Mouse (Mus musculus): ENCODE results near the gene Lamtor3.
"Not testable (repeated sequence)": the region's sequence is repeated elsewhere in the genome, so short reads cannot be mapped to it uniquely, and the experiment has no call there.

Lamtor3 gene

DNA sequence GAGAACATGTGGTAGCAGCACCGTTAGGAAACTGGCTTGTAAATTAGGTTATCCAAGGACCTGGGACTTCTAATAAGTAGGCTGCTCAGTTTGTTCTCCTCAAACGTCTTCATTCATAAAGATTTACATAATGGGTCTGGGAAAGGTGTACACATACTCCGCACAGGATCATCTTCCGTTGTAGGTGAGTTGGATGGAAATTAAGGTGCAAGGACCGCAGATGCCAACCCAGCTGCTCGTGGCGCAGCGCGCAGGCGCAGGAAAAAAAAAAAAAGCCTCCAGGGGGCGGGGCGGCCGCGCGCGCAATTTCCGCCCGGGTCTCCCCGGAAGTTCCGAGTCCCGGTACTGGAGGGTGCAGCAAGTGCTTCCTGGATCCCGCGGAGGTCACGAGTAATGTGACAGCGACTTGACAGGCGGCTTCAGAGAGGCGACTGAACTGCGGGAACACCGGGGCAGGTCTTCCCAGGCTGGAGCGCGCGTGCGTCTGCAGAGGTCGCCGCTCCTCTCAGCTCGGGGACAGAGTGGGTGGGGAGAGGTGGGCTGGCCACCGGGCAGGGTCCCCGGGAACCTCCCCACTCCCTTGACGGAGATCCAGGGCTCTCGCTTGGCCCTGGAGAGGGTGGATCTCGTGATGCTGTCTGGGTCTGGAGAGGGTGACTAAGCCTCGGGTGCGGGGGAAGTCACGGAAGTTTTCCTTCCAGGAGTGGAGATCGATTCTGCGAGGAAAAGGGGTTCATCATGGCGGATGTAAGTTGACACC lies at the start of gene Lamtor3:
Gene Lamtor3, plus strand, starts transcription at position 335 of the 760 bp plus-strand sequence.
- peak; percentile 84 for DNase-seq (ENCODE audit: low spot score)

DNA sequence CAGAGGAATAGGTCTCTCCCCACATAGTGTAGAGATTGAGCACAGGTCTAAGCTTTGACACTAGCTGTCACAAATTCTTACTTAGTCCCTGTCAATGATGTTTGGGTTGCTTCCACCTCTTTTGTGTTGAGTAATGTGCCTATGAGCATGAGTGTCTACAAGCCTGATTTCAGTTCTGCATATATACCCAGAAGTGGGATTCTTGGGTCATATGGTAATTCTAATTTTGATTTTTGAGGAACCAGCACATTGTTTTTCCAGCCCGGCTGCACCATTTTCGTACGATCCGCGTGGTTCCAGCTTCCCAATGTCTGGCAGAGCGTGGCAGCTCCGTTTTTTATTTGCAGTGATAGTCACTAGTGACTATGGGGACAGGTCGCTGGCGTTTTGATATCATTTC lies 48.9 kb upstream of the Lamtor3 start:
- DNase-seq (ENCODE audit: low spot score), result no peak

DNA sequence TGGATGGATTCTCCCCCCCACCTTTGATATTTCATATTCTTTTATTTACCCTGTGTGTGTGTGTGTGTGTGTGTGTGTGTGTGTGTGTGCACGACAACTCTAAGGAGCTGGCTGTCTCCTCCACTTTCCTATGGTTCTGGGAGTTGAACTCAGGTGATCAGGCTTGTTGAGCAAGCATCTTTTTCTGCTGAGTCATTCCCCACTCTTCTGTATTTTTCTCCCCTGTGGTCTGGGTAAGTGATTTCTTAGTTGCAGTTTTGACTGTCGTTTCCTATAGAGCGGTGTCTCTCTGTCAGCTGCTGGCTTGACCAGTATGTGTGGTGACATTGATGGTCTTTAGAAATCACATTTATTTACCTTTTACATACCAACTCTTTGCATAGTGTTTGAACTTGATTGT lies 39.0 kb upstream of the Lamtor3 start:
- DNase-seq (ENCODE audit: low spot score), result no peak

DNA sequence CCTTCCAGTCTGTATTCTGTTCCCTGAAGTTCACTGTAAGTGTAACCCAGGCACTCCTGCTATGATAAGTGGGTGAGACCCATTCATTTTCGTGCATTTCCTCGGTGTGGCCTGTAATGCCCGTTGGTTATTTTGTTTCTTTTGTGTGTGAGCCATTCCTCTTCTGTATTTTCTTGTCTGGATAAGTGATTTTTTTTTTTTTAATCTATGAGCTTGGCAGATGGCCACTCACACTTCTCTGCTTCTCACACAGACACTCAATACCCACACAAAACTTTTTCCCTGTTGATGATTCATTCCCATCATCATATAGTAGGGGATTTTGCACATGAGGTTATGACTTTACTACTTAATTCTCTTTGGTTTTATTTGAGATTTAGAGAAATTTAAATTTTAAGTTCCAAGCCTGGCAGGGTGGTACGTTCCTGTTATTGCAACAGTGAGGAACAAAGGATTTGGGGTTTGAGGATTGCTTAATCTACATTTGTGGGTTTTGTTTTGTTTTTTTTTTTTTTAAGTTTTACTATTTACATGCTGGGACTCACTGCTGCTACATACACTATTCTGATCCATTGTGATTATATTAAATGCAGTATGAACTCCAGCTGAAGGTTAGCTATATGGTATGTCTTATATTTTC lies 38.1 kb upstream of the Lamtor3 start:
- DNase-seq (ENCODE audit: low spot score), result no peak

DNA sequence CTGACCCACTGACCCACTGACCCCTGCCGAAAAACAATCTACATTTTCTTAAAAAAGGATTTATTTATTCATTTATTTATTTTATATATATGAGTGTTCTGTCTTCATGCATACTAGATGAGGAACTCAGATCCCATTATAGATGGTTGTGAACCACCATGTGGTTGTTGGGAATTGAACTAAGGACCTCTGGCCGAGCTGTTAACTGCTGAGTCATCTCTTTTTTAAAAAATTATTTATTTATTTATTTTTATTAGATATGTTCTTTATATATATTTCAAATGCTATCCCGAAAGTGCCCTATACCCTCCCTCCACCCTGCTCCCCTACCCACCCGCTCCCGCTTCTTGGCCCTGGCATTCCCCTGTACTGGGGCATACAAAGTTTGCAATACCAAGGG lies 37.2 kb upstream of the Lamtor3 start:
- DNase-seq (ENCODE audit: low spot score), result no peak

DNA sequence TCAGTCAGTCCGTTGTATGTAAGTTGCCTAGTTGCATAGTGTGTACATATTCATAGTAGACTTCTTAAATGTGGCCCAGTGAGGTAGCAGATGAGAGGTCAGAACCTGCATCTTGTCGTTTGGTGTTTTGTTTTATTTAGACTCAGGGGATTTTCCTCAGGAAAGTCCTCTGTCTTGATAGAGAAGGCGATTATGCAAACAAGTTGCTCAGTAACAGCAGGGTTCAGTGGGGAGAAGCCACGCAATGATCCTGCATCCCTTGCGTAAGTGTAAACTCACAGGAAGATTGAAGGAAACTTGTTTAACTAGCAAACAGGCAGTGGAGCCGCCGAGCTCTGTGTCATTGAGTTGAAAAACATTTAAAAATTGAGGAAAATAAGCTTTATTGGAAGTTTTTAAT lies 30.3 kb upstream of the Lamtor3 start:
- DNase-seq (ENCODE audit: low spot score), result no peak

DNA sequence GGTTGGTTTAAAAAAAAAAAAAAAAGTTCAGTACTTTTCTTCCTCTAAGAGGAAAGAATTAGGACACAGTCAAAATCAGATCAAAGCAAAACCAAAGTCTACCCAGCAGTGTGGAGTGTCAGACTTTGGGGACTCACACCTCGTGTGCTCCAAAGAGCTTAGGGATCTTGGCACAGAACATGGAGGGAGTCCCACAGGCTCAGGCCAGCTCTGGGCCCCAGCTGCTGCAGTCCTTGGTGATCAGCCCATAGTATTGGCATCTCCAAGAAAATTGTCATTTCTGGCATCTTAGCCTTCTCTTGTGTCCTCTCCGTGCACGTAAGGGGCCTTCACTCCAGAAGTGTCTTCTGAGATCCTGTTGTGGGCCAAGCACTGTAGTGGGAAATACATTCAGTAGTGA lies 27.2 kb upstream of the Lamtor3 start:
- no peak for DNase-seq (ENCODE audit: low spot score)

DNA sequence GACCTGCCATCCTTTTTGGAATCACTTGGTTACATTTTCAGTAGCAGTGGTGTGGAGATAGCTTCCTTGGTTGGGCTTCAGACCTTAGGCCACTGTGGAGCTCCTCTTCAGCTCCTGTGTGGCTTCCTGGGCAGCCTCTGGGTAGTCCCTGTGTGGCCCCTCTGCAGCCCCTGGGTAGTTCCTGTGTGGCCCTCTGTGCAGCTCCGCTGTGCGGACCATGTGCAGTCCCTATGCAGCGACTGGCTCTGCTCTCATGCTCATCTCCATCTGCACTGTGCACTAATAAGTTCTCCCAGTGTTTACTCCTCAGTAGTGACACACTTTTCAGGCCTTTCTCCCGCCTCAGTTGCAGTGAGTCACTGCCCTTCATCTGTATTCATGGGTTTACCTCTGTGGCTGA lies 26.2 kb upstream of the Lamtor3 start:
- DNase-seq (ENCODE audit: low spot score), result no peak

DNA sequence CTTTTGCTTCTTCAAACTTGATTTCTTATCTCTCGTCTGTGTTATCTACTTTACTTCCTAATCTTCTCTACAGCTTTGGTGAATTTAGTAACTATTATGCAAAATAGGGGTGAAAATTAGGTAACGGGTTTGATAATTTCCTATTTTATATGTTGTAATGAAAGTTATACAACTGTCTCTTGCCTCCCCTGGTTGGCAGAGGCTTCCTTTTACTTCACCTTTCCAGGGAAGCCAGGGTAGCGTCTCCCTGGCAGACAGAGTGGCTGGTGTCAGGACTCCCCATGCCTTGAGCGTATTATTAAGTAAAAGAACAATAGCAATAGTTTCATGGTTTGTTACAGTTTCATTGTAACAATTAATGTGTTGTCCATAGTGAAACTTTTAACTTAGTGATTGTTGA lies 24.5 kb upstream of the Lamtor3 start:
- no peak for DNase-seq (ENCODE audit: low spot score)

DNA sequence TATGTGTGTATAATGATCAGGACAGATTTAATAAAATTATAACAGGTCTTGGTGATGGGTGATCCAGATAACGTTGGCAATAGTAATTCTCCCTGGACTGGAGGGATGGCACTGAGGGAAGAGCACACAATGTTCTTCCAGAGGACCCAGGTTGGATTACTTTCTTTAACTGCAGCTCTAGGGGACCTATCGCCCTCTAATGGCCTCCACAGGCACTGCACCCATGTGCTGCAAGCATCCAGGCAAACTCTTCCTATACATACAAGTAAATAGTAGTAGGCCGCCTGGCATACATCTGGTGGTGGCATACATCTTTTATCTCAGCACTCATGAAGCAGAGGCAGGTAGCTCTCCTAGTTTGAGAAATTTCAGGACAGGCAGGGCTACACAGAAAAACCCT lies 23.1 kb upstream of the Lamtor3 start:
- peak; percentile 18 for DNase-seq (ENCODE audit: low spot score)

DNA sequence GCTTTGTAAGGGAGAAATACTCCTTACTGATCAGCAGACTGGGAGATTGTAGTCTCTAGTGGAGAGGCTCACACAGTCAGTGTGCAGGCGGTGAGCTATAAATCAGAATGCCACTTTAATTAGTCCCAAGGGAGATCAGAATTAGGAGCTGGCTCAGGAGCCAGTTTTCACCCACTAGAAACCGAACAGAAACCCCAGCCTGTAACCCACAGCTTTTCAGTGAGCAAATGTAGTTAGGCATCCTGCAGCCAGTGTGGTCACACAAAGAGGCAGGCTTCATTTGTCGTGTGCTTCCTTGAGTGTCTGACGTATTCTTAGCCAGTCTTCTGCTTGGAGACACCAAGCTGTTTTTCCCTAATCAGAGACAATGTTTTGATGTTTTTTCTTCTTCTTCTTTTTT lies 21.9 kb upstream of the Lamtor3 start:
- no peak for DNase-seq (ENCODE audit: low spot score)

DNA sequence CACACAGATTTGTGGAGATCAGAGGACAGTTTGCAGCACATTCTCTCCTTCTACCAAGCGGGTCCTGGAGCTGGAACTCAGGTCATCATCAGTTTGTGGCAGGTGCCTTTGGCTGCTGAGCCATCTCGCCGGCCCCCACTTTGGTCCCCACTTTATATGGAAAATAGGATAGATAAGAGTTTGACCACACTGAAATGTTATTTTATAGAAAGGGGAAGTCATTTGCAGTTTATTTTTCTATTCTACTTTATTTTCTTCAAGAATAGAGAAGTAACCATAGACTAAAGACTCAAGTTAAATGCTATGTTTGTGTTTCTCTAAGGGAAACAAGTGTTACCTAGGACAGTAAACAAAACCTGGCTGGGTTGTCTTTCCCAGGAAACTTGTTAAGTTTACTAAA lies 21.4 kb upstream of the Lamtor3 start:
- no peak for DNase-seq (ENCODE audit: low spot score)

DNA sequence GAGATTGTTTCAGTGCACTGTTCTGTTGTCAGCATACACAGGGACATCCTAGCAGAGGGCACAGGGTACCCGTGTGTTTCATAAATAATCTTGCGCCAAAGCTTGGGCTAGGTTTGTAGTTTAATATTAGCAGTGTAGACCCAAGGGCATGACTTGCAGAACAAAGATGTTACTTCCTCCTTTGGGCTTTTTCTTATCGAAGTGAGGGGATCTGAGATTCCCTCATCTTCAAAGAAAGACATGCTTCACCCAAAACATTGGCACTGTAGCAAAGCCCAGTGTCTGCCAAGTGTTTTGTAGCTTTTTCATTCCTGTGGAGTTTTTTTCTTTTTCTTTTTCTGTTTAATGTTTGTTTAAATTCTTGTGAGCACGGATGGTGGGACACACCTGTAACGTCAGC lies 20.6 kb upstream of the Lamtor3 start:
- DNase-seq (ENCODE audit: low spot score), result no peak

DNA sequence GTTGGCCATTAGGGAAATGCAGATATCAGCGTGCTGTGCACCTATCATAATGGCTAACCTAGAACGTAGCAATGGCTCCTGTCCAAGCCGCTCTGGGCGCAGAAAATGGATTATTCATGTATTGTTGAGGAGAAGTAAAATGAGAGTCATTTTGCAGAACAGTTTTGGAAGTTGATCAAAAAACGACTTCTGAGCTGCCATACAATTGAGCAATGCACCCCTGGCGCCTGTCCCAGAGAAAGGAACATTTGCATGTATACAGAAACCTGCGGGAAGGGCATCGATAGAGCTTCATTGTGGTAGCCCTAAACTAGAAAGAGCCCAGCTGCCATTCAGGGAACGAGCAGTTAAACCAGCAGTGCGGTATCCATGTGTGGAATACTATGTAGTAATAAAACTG lies 18.2 kb upstream of the Lamtor3 start:
- no peak for DNase-seq (ENCODE audit: low spot score)

DNA sequence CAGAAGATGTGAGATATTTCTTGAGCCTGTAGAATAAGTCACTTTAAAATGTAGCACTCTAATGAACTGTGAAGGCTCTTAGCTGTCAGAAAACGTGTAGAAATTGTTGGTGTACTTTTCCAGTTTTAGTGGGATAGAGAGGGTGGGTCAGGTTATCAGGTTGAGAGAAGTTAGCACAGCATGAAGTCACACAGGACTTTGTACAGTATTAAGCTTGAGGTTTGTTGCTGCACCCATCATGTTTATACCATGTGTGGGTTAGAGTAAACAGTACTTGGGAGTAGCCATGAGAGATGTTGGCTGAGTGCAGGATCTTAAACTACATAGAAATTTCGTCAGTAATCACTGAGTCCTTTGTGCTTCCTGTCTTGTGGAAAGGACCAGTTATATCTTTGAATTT lies 5.2 kb upstream of the Lamtor3 start:
- no peak for DNase-seq (ENCODE audit: low spot score)

DNA sequence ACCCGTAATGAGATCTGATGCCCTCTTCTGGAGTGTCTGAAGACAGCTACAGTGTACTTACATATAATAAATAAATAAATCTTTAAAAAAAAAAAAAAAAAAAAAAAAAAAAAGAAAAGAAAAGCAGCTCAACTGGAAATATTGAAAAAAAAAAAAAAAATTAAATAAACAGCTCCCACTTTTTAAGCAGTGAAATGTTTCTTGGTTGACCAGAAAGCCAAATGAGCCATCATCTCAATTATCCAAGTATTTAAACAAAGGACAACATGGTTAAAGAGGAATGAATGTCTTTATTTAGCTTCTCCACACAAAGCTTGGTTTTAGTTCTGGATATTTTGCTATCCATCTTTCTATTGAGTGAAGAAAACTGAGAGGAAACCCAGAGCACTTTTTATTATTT lies 3.7 kb upstream of the Lamtor3 start:
- not testable (repeated sequence) for DNase-seq (ENCODE audit: low spot score)

DNA sequence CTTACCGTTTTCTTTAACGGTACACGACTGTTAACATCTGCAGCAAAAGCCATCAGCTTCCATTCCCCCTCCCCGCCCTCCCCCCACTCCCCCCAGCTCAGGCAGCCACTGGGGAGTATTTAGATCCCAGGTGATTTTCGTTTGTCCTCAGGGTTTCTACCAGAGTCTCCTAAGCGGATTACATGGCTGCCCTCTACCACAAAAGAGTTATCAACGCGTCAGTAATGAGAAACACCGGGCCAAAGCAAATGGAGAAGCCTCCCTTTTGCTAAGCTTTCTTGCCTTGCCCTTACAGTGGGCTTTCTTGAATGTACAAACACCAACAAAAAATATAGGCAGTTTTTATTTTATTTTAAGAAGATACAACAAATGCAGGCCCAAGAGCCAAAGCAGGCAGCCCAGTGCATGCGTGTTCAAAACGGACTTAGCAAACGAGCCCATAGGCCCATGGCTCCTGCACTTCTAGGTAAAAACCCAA lies 573 bp upstream of the Lamtor3 start:
- no peak for DNase-seq (ENCODE audit: low spot score)

DNA sequence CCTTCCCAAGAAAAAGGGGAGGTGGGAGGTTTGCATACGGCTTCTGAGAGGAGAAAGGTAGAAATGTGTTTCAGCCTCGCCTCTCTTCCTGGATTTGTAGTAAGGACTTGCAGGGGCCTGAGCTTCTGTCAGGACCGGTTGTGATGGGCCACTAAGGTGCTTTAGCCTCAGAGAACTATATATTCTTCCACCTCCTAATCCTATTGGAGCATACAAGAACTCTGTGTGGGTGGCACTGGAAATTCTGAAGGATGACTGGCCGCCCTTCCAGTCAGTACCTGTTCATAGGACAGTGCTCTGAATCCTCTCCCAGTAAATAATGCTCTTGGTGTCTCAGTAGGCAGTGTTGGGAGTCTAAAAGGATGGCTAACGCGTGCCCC lies 616 bp downstream of the Lamtor3 start:
- no peak for DNase-seq (ENCODE audit: low spot score)

DNA sequence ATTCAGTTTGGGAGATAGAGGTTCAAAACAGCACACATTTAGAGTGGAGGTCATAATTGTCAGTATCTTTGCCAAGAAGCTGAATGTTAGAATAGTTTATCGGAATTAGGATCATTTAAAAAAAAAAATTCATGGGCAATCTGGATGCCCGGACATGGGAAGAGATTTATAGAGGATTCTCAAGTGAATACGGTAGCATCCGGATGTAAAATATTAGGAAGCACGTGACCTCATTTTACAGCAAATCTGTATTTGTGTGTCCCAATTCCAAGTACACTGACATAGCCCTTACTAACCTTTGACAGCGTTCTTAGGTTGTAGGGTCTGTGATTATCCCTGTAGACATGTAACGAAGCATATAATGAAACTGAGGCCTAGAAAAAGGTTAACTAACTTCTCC lies 1.1 kb downstream of the Lamtor3 start:
- no peak for DNase-seq (ENCODE audit: low spot score)

DNA sequence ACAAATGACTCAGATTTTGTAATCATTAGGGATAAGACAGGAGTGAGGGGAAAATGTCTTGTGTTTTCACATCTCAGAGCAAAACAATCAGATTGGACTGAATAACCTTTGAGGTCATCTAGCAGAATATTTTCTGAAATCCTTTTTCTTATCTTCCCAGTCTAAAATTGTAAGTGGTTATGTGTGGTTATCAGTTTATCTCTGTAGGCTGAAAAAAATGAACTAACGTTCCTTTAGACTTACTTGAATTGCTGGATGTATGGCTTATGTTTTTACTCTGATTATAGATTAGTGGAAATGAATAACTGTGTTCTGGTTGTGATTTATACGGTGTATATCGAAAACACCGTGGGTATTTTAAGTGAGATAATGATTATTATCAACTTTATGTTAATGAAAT lies 2.3 kb downstream of the Lamtor3 start:
- no peak for DNase-seq (ENCODE audit: low spot score)

DNA sequence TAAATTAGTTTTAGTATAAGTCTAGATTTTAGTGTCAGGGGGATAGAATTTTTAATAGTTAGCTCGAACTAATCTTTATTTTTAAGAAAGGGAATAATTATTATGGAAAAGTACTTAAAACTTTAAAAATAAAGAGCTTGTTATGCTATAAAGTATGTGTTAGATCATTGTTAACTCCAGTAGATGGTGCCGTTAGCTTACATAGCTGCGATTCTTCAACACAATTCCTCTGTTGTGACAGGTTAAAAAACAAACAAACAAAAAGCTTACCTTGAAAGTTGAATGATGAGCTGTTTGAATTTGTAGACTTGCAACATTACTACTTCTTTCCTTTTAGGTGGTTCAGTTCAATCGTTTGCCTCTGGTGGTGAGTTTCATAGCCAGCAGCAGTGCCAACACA lies 8.7 kb downstream of the Lamtor3 start:
- DNase-seq (ENCODE audit: low spot score), result no peak

DNA sequence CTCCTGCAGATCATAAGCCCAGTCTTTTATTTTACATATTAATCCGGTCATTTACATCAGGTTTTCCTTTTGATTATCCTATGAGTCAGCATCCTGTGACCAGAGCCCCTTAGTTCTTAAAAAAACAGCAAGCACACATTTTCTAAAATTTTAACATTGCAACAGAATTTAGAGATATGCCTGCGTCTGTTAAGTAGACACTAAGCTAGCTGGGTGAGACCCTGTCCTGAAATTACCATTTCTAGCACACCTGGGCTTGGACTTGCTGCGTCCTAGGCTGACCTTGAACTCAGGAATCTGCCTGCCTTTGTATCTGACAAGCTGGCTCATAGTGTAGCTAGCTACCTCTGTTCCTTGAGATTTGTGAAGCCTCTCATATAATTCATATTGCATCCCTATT lies 11.6 kb downstream of the Lamtor3 start:
- no peak for DNase-seq (ENCODE audit: low spot score)

DNA sequence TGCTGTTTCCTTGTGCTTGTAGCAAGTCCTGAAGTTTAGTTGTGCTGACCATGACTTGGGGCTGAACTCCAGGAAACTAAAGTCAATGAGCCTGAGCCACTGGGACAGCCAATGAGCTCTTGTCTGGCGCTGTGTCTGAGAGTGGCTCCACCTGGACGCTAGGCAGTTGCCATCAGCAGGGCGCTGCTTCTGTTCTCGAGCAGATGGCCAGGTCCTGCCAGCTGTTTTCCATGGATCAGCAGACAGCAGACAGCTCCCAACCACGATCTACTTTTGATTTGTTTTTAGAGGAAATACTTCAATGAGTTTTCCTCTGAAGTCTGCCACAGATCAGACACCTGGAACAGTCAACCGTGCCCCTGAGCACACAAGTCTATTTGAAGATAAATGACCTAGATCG lies 14.4 kb downstream of the Lamtor3 start:
- DNase-seq (ENCODE audit: low spot score), result no peak

DNA sequence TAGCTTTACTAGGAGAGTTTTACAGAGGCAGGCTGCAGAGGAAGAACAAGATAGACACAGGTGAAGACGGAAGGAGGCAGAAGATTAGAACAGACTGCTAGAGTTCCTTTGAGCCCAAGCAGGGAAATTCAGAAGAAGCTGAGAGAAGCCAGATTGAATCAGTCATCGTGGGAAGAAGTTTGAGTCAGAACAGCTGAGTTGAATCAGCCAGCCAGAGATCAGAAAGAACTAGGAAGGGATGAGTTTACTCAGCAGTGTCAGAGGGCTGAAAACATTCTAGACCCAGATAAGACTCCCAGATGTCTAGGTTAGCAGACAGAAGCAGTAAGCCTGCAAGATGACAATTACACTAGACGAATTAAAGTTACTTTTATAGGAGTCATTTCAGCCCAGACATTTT lies 15.7 kb downstream of the Lamtor3 start:
- no peak for DNase-seq (ENCODE audit: low spot score)

Data from c-Kit-positive CD71-positive TER-119-positive erythroid progenitor cells, embryonic 14.5 days (primary cell).